Mouse (Mus musculus) G1E (cell line): ENCODE measurements at regions not wholly inside any gene's neighbourhood (a gene's known extent, or its start where the extent isn't known, plus 50 kb on each side); places are given as distances from the start of the nearest gene placed in this dataset.

Experiments
- CTCF ChIP-seq: IDR thresholded peaks from 2 replicates; pipeline ENCODE4 v1.5.1; 2012; ENCODE audit warnings: low read depth, low read length, inconsistent platforms, mixed read lengths
- TAL1 ChIP-seq: conservative IDR thresholded peaks from 2 replicates; pipeline ENCODE4 v1.6.1; 2012; ENCODE audit warnings: low read depth, low read length, inconsistent platforms, mixed read lengths

DNA sequence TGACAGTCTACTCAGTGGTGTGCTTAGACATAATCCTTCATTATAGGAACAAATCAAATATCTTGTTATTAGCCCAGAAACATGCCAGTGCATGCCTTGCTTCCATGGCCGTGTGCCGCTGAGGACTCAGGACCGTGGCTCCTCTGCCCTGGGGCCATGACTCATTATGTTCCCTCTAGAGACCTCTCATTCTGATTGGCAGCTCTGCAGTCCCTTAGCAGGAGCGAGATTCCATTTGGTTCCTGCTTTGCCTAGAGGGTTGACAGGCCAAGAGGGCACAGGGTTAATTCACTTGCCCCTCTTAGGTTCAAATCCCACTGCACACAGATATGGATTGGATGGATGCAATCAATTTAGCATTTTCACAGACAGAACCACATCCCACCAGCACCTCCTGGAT is 112.6 kb upstream of the Rcn1 start:
- no peak for TF ChIP-seq CTCF
- no peak for TF ChIP-seq TAL1
